Mouse (Mus musculus) spleen, embryonic (tissue): Measurements from ENCODE around the gene Lipo4.
"Not testable (repeated sequence)": the region's sequence is repeated elsewhere in the genome, so short reads cannot be mapped to it uniquely, and the experiment has no call there.

Experiments used
- CTCF ChIA-PET: fragments of 350-600 bp; sonication (Branson Sonifier 250); formaldehyde crosslinking; loops from one replicate; lab custom pipeline; 2022; lab: Charles Lee

Lipo4 gene

DNA sequence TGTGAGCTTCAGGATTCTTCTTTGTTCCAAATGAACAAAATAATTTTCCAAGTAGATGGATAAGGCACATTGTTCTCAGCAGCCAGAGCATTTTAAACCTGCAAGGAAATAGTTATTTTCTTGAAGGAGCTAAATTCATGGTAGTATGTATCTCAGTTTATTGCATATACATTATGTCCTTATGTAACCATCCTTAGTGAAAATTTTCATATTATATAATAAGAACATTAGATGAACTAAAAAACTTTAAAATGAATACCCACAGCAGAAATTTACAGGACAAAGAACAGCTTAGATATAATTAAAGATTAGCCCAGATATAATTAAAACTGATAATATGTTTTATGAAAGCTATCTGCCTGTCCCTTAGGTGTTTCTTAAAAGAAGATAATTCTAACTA lies at the start of gene Lipo4:
Gene Lipo4, minus strand, starts transcription at position 101 of the 400 bp plus-strand sequence.
- CTCF ChIA-PET = no interaction called here

DNA sequence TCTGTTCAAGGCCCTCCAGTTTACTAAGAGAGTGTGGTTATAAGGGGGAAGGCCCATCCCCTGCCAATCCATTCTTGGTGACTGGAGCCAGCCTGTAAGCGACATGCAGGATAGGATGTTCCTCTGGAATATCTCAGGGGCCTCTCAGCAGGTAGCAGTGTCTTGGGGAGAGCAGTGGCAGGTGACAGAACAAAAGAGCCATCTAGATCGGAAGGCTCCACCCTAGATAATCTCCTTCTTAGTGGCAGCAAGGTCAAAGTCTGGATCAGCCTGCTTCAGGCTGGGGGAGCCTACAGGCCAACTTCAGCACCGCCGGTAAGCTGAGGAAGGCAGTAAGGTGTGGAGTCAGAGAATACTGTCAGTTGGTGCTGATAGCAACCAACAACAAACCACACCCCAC lies 61.2 kb downstream of the Lipo4 start:
- CTCF ChIA-PET = not testable (repeated sequence)

DNA sequence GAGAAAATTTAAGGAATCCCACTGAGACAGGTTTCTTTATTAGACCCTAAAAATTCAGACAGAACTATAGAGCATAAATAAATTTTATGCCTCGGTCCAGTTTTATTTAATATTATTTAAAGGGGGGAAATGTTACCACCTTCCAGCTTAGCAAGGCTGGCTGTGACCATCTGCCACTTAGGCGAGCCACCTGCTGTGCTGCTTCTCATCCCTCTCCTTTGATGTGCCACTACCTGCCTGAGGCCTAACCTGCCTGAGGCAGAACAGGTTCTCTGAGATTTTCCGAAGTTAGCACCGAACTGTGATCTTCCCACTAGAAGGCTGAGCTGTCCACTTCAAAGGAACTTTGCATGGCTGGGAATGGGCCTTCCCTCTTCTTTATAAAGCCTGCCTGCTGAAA lies 63.9 kb downstream of the Lipo4 start:
- CTCF ChIA-PET = no interaction called here
